Mouse (Mus musculus): Measurements from ENCODE around the gene Gm21292. TPM values are rescaled to one million over a fixed set of nuclear protein-coding genes. Genes with fewer than 3 reads are reported as not detected.
"Not testable (repeated sequence)": the region's sequence is repeated elsewhere in the genome, so short reads cannot be mapped to it uniquely, and the experiment has no call there.

Gene Gm21292
- not detected for total RNA-seq (2021)
- long read RNA-seq, experiment 1: 0 reads
- long read RNA-seq, experiment 2: 0 reads

- not testable (repeated sequence) for DNase-seq (ENCODE audit: low spot score in 2 of 2)
Observed at GRCm38 (mm10) chrY:9133824-9134223, at the start of gene Gm21292. Gene Gm21292 (minus strand): TSS chrY:9133924.

Other genes with a start within 250 kb of the Gm21292 start
- not detected for gene Gm21721, start 68.3 kb upstream of the Gm21292 start, total RNA-seq (2021)
- not detected for gene Gm21812, start 213.3 kb upstream of the Gm21292 start, total RNA-seq (2021)